Mouse (Mus musculus) hindbrain, embryonic 11.5 days (tissue): Measurements from ENCODE around the gene Ror1. TPM values are rescaled to one million over a fixed set of nuclear protein-coding genes. Genes with fewer than 3 reads are reported as not detected.
A peak's percentile ranks its signal among the peaks of the same experiment; 100 is the strongest.

Experiments used
- ATAC-seq: fragments of 200-750 bp; cut with Nextera tagmentation; 2 replicates; pipeline ENCODE4 v1.8.0; 2017; ENCODE audit warnings: mild to moderate bottlenecking, moderate TSS enrichment, moderate library complexity; ENCODE audit not compliant: low FRiP score
- DNase-seq: peaks from one replicate; pipeline ENCODE4 v3.0.0-alpha.2; 2015; ENCODE audit warnings: low spot score
- H3K27ac ChIP-seq: fragments of 300-500 bp; sonication (generic); 2 replicates; pipeline ENCODE4 v1.5.1; 2014; ENCODE audit warnings: mild to moderate bottlenecking, low read depth, low read length
- H3K27me3 ChIP-seq: fragments of 300-500 bp; sonication (generic); 2 replicates; pipeline ENCODE4 v1.6.1; 2014; ENCODE audit warnings: mild to moderate bottlenecking, low read length, moderate library complexity, mixed read lengths; ENCODE audit not compliant: control insufficient read depth, insufficient read depth
- H3K36me3 ChIP-seq: fragments of 300-500 bp; sonication (generic); 2 replicates; pipeline ENCODE4 v1.6.1; 2014; ENCODE audit warnings: mild to moderate bottlenecking, low read length, moderate library complexity, mixed read lengths; ENCODE audit not compliant: control insufficient read depth, insufficient read depth
- H3K4me1 ChIP-seq: fragments of 300-500 bp; sonication (generic); replicated peaks from 2 replicates; pipeline ENCODE4 v1.6.1; 2014; ENCODE audit warnings: low read length, mixed read lengths; ENCODE audit not compliant: control insufficient read depth, insufficient read depth
- H3K4me2 ChIP-seq: fragments of 300-500 bp; sonication (generic); replicated peaks from 2 replicates; pipeline ENCODE4 v1.6.1; 2014; ENCODE audit warnings: mild to moderate bottlenecking, low read depth, low read length
- H3K4me3 ChIP-seq: fragments of 300-500 bp; sonication (generic); 2 replicates; pipeline ENCODE4 v1.5.1; 2014; ENCODE audit warnings: low read depth, low read length
- H3K9ac ChIP-seq: fragments of 300-500 bp; sonication (generic); 2 replicates; pipeline ENCODE4 v1.6.1; 2014; ENCODE audit warnings: low read depth, low read length
- H3K9me3 ChIP-seq: fragments of 300-500 bp; sonication (generic); 2 replicates; pipeline ENCODE4 v1.6.1; 2016; ENCODE audit warnings: low read length; ENCODE audit not compliant: control insufficient read depth
- WGBS: fragments of 180-500 bp; shearing (Covaris S2); extraction: QIAGEN DNeasy Blood & Tissue Kit; methylation state at CpG from one replicate; pipeline ENCODE4 v1.1.7; 2014; 5-methylcytosine and 5-hydroxymethylcytosine counted together
- polyA plus RNA-seq: library from polyadenylated mRNA; unstranded; fragments of >200 nt; fragmentation: Nextera tagmentation; extraction: Ambion mirVana; gene quantifications from 2 replicates; pipeline ENCODE4 v1.2.1, GENCODE M21; 2014

Ror1 gene
- polyA plus RNA-seq, 1 experiment from 2014 or later, result 5.7 TPM

DNA sequence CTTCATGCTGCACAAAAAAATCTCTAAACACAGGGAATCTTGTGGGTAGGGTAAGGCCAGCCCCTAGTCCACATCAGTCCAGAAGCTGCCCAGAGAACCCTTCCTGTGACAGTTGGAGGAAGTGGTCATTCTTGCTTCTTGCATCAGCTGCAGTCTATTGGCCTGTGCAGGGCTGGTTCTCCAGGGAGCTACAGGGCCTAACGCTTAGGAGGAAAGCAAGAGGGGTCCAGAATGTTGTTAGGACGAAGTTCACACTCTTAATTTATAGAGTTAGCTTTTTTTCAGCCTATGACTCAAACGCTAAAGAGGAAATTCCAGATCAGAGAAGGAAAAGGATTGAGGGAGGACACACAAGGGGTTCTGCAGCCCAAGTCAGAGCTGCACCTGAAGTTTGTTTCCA is 351.3 kb downstream of the Ror1 start:
- Histone ChIP-seq H3K27ac (no peak overlapping the region), H3K4me1 (no peaks in the 10 kb centered on the region), H3K4me2 (no peak overlapping the region), H3K9ac (no peak overlapping the region), H3K4me3 (no peak overlapping the region), H3K27me3 (no peaks in the 10 kb centered on the region), H3K36me3 (no peaks in the 10 kb centered on the region), H3K9me3 (no peaks in the 10 kb centered on the region)
- ATAC-seq (no peak), DNase-seq (no peak)
- WGBS, result 68% methylated on average over 3 of the region's 3 CpGs

DNA sequence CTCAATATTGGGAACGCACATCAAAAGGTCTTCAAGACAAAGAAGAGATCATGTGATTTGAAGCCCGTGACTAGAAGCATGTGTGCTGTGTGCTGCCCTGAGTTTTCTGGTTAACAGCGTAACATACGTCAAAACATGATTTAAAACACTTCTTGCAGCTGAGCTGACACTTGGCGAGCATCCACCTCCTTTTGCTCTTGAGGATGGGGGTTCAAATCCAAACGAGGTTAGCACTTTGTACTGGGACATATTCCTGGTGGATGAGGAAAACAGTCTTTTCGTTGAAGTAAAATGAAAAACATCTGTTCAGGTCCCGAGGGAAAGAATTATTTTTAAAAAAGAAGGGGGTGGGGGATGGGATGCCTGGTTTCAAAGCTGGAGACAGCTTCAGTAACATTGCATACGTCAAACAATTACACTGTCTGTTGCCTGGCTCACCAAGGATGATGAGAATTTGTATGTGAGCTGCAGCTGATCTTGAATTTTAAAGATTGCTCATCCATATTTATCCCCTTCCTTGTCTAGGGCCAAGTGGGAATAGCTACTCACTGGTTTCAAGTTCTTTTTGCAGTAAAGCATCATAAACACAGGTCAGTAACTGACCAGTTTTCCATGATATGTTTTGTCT is 367.0 kb downstream of the Ror1 start:
- Histone ChIP-seq H3K27me3 (no peaks in the 10 kb centered on the region), H3K9me3 (no peaks in the 10 kb centered on the region), H3K9ac (no peak overlapping the region), H3K4me1 (no peaks in the 10 kb centered on the region), H3K4me3 (no peak overlapping the region), H3K4me2 (no peak overlapping the region), H3K36me3 (no peaks in the 10 kb centered on the region), H3K27ac (no peak overlapping the region)
- WGBS, result 56% methylated on average over 9 of the region's 9 CpGs
- DNase-seq (peak; percentile 39), ATAC-seq (no peak)

DNA sequence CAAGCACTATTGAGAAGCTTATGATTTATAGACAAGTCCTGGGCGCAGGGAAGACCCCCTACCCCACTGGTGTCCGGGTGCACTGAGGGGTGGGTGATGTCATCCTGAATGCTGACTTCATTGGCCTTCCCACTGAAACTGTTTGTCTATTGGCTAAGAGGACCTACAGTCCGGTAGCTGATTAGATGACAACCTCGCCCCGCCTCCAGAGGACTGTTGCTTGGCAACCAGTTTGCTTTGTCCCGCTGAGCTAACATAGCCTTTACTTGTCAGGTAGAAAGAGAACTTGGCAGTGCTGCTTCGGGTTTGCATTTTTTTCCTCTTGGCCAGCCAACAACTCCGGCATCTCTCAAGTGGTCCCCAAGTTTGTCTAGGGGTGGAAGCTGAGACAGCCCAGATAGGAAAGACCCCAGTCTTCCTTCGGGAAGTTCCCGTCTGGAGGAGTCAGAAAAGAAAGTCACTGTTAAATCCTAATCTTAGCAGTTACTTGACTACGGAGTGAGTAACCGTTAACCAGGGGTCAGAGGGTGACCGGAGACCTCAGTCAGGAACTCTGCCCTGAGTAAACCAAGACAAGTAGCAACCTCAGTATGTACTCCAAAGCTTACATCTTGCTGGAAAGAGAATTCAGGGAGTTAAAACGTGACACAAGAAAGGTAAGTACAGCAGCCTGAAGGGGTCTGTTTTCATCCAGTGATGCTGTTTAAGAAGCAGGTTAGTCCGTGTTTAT is 383.2 kb downstream of the Ror1 start, which contains the start of gene Ube2u:
Gene Ube2u, plus strand, starts transcription at position 258 of the 730 bp plus-strand sequence.
- ATAC-seq, result peak; percentile 90
- DNase-seq, result peak; percentile 84
- Histone ChIP-seq H3K4me3 (peak within 1 kb of the TSS; percentile 8; the same call in 1 of the 2 replicates), H3K9me3 (no peaks in the 10 kb centered on the region), H3K9ac (no peak within 1 kb of the TSS), H3K4me2 (peak within 1 kb of the TSS; percentile 3; the same call in 1 of the 2 replicates), H3K27ac (no peak within 1 kb of the TSS), H3K36me3 (no peaks in the 10 kb centered on the region), H3K4me1 (no peaks in the 10 kb centered on the region), H3K27me3 (no peaks in the 10 kb centered on the region)
- 27% methylated on average over 15 of the region's 15 CpGs for WGBS

DNA sequence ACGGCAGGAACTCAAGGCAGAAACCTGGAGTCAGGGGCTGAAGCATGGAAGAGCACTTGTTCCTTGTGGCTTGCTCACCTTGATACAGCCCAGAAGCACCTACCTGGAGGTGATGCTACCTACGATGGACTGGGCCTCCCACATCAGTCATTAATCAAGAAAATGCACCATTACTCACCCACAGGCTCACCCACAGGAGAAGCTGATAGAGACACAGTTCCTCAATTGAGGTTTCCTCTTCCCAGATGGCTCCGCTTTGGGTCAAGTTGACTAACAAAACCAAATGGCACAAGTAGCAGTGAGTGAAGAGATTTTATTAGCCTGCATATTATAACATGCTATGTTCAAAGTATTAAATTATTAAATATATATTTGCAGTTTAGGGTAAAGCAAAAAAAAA is 392.9 kb downstream of the Ror1 start:
- Histone ChIP-seq H3K4me1 (no peaks in the 10 kb centered on the region), H3K27me3 (no peaks in the 10 kb centered on the region), H3K27ac (no peak overlapping the region), H3K9me3 (no peaks in the 10 kb centered on the region), H3K9ac (no peak overlapping the region), H3K36me3 (no peaks in the 10 kb centered on the region), H3K4me2 (no peak overlapping the region), H3K4me3 (no peak overlapping the region)
- DNase-seq, result no peak
- 93% methylated on average over 3 of the region's 3 CpGs for WGBS
- no peak for ATAC-seq

Other genes starting within 250 kb of the Ror1 start
- gene Pgm1, start 166.4 kb upstream of the Ror1 start, polyA plus RNA-seq, result 47.5 and 48.9 TPM in 2 replicates
- 45.8 and 48.1 TPM in 2 replicates for gene Itgb3bp, start 166.0 kb upstream of the Ror1 start, polyA plus RNA-seq